Mouse (Mus musculus): ENCODE measurements around the gene Tep1. TPM values are rescaled to one million over a fixed set of nuclear protein-coding genes. Genes with fewer than 3 reads are reported as not detected.

The Tep1 gene
- total RNA-seq, 2 experiments from 2014 or later = 9.3 to 10.2 TPM

GRCm38 (mm10) chr14:50799502-50800259 is 70.7 kb downstream of the Tep1 start:
- intact Hi-C loops (cut with DNase I) = loop anchor here (2.0 kb wide), 1 partner anchor 299 kb away; no protein-coding TSS in a partner anchor
- DNase-seq (ENCODE audit: low spot score) = no peak

DNA sequence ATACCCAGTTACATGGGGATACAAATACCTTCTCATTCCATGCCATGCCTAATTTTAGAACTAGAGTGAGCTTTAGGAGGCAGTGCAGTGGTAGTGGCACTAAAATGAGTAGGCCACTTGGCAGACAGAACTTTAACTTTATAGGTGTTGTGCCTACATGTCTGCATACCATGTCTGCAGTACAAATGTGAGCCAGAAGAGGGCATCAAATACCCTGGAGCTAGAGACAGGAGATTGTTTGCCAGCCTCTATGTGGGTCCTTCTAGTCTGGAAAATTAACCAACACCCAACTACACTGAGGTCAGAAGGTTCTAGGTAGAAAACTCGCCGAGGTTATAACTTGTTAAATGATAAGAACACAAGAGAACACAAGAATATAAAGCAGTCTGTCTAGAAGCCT is 71.8 kb downstream of the Tep1 start:
- intact Hi-C loops (cut with DNase I) = no loop called here
- no peak for DNase-seq (ENCODE audit: low spot score)

DNA sequence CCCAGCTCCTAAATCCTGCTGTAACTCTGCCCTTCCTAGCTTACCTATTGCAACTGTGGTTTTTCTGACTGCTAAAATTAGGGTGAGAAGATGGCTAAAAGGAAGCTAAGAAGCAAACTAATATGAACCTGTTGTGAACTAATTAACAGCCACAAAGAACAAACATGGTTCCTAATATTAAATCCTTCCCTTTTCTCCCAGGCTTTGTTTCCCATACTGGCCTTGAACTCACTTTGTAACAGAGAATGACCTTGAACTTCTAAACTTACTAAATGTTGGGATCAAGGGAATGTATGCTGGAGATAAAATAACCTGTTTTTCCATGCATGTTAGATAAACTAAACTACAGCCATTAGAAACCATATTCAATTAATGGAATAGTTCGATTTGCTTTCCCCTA is 73.9 kb downstream of the Tep1 start:
- DNase-seq (ENCODE audit: low spot score) = no peak
- intact Hi-C loops (cut with DNase I) = no loop called here

GRCm38 (mm10) chr14:50795965-50796364 is 74.4 kb downstream of the Tep1 start:
- intact Hi-C loops (cut with DNase I) = no loop called here
- no peak for DNase-seq (ENCODE audit: low spot score)

DNA sequence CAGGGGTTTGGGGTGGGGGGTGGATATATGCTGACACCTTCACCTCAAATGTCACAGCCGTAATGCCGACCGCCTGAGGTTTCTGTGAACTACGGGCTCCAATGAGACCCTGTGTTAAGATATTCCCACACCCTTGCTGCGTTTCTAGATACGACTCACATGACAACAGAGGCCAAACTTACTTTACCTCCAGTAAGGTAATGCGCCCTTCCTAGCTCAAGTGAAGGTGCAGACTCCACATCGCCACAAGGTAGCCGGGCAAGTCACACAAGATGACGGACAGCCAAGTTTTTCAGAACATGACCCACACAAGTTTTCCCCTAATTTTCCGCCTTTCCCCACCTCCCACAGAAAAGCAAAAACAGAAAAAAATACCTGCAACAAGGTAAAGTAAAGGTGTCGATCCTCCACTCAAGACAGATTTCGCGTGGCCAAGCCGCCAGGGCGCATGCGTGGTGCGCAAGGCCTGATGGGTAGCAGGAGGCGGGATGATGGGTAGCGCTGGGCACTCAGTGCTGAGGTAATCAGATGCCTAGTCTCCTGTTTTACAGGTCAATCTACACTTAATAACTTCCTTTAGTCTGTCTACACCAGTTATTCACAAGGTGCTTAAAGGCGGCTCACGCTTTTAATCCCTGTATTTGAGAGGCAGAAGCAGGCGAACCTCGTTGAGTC is 75.0 kb downstream of the Tep1 start:
- intact Hi-C loops (cut with DNase I) = no loop called here
- DNase-seq (ENCODE audit: low spot score) = no peak

GRCm38 (mm10) chr14:50788157-50788556 is 82.2 kb downstream of the Tep1 start:
- intact Hi-C loops (cut with DNase I) = no loop called here
- DNase-seq (ENCODE audit: low spot score) = no peak

GRCm38 (mm10) chr14:50785251-50785637 is 85.1 kb downstream of the Tep1 start, which contains the start of gene Ttc5:
TSS of gene Ttc5 (minus strand) at chr14:50785519.
- DNase-seq (ENCODE audit: low spot score) = peak; percentile 67
- intact Hi-C loops (cut with DNase I) = loop anchor here (2.0 kb wide), 1 partner anchor 22 kb away; the partner anchor contains the start of genes Ccnb1ip1 and Parp2

GRCm38 (mm10) chr14:50784391-50785250 is 85.7 kb downstream of the Tep1 start:
- intact Hi-C loops (cut with DNase I) = loop anchor here (2.0 kb wide), 1 partner anchor 22 kb away; the partner anchor contains the start of genes Ccnb1ip1 and Parp2
- DNase-seq (ENCODE audit: low spot score) = no peak

DNA sequence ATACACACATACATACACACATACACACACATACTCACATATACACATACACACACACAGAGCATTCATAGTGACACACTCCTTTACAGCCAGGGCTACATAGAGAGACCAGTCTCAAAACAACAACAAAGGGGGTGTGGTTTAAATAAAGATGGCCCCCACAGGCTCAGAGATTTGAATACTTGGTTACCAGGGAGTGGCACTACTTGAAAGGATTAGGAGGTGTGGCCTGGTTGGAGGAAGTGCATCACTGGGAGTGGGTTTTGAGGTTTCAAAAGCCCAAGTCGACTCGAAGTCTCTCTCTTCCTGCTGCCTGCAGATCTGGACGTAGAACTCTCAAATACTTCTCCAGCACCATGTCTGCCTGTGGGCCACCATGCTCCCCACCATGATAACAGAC is 88.2 kb downstream of the Tep1 start:
- no peak for DNase-seq (ENCODE audit: low spot score)
- intact Hi-C loops (cut with DNase I) = no loop called here

Other genes starting within 250 kb of the Tep1 start
- gene Olfr745, start 231.2 kb downstream of the Tep1 start, total RNA-seq (2021) = not detected
- not detected for gene Olfr746, start 223.5 kb downstream of the Tep1 start, total RNA-seq (2021)
- gene Olfr747, start 177.4 kb downstream of the Tep1 start, total RNA-seq (2021) = not detected
- gene Olfr748, start 163.2 kb downstream of the Tep1 start, total RNA-seq (2021) = not detected
- not detected for gene Olfr749, start 125.5 kb downstream of the Tep1 start, total RNA-seq (2021)
- 10 to 100 TPM; 16.2 to 17.0 TPM for gene Ttc5, start 85.0 kb downstream of the Tep1 start, total RNA-seq (2021)
- under 1 TPM in 1 of 2 experiments, not detected in 1; 0.39 TPM for gene Ccnb1ip1, start 62.8 kb downstream of the Tep1 start, total RNA-seq (2021)
- gene Parp2, start 62.7 kb downstream of the Tep1 start, total RNA-seq (2021) = 10 to 100 TPM; 13.4 to 16.0 TPM
- gene Klhl33, start 26.9 kb upstream of the Tep1 start, total RNA-seq (2021) = 10 to 100 TPM; 21.5 to 32.5 TPM
- gene Osgep, start 54.3 kb upstream of the Tep1 start, total RNA-seq (2021) = 10 to 100 TPM; 66.1 to 70.3 TPM
- 10 to 100 TPM; 22.6 to 23.2 TPM for gene Apex1, start 54.4 kb upstream of the Tep1 start, total RNA-seq (2021)
- 10 to 100 TPM; 21.1 to 23.6 TPM for gene Pip4p1, start 60.3 kb upstream of the Tep1 start, total RNA-seq (2021)
- gene Pnp, start 60.5 kb upstream of the Tep1 start, total RNA-seq (2021) = 10 to 100 TPM; 12.2 to 13.5 TPM
- gene Gm49342, start 74.0 kb upstream of the Tep1 start, total RNA-seq (2021) = 10 to 100 TPM; 12.6 TPM
- under 1 TPM; 0.61 to 0.75 TPM for gene Pnp2, start 85.4 kb upstream of the Tep1 start, total RNA-seq (2021)
- under 1 TPM in 1 of 2 experiments, not detected in 1; 0.39 TPM for gene Rnase10, start 137.2 kb upstream of the Tep1 start, total RNA-seq (2021)
- not detected for gene Rnase9, start 171.3 kb upstream of the Tep1 start, total RNA-seq (2021)
- not detected for gene Rnase11, start 179.6 kb upstream of the Tep1 start, total RNA-seq (2021)
- gene Rnase12, start 187.1 kb upstream of the Tep1 start, total RNA-seq (2021) = not detected
- not detected for gene Olfr750, start 203.9 kb upstream of the Tep1 start, total RNA-seq (2021)
- 10 to 100 TPM; 50.0 to 53.8 TPM for gene Rnase4, start 220.5 kb upstream of the Tep1 start, total RNA-seq (2021)
- 1 to 10 TPM; 6.2 to 7.7 TPM for gene Ang, start 220.6 kb upstream of the Tep1 start, total RNA-seq (2021)
- not detected for gene Eddm3b, start 243.9 kb upstream of the Tep1 start, total RNA-seq (2021)